Mouse (Mus musculus): ENCODE measurements around the gene Defb48. TPM values are rescaled to one million over a fixed set of nuclear protein-coding genes. Genes with fewer than 3 reads are reported as not detected.

Defb48 gene
- polyA plus RNA-seq, 1 experiment from 2014 or later = not detected

DNA sequence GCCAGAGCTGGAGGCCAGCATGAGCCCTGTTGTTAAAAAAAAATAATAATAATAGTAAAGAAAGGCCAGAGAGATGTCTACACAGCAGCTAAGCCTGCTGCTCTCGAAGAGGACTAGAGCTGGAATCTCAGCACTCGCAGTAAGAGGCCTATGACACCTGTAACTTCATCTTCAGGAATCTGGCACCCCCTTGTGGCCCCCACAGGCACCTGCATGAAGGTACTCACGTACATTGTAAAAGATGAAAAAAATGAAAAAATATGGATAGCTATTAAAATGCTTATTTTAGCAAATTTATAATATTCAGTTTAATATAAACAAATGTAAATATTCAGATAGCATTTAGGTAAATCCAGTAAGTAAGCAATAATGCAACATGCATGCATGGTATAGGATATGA lies 44.9 kb downstream of the Defb48 start:
- Histone ChIP-seq H3K27me3 (replicated peaks; ENCODE audit: control insufficient read depth, insufficient read depth, low read length) (no peaks in the 10 kb centered on the region), H3K4me2 (ENCODE audit: low read length) (no peak overlapping the region), H3K4me1 (ENCODE audit: control insufficient read depth, insufficient read depth, low read depth, low read length) (no peaks in the 10 kb centered on the region; the same call in 1 of the 2 replicates), H3K27ac (ENCODE audit: low read depth, low read length) (no peak overlapping the region), H3K36me3 (ENCODE audit: control insufficient read depth, insufficient read depth, low read length) (peaks cover 7% of the 10 kb centered on the region), H3K9ac (ENCODE audit: low read depth, low read length) (no peak overlapping the region), H3K9me3 (ENCODE audit: control insufficient read depth, low read length) (peaks cover 2% of the 10 kb centered on the region; the same call in 1 of the 2 replicates), H3K4me3 (ENCODE audit: low read length) (no peak overlapping the region)
- 97% methylated on average over 3 of the region's 3 CpGs for WGBS
- ATAC-seq = no peak

DNA sequence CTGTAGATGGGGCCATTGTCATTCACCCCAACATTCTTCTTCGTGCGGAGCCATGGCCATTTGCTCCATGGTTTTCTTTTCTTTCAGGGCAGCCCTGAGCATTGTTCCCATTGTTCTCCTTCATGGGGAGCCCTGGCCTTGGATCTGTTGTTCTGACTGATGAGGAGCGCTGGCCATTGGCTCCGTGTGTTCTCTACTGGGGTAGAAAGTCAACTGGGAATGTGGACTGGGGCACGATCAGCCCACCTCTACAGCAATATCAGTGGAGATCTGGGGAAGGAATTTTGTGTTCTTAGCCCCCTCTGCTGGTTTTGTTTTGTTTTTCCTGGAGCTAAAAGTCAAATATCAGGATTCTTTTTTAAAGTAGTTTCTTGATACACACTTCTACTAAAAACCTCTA lies 46.6 kb downstream of the Defb48 start:
- Histone ChIP-seq H3K9ac (ENCODE audit: low read depth, low read length) (no peak overlapping the region), H3K27me3 (replicated peaks; ENCODE audit: control insufficient read depth, insufficient read depth, low read length) (no peaks in the 10 kb centered on the region), H3K27ac (ENCODE audit: low read depth, low read length) (no peak overlapping the region), H3K9me3 (ENCODE audit: control insufficient read depth, low read length) (peaks cover 2% of the 10 kb centered on the region; the same call in 1 of the 2 replicates), H3K36me3 (ENCODE audit: control insufficient read depth, insufficient read depth, low read length) (peaks cover 5% of the 10 kb centered on the region; the same call in 1 of the 2 replicates), H3K4me1 (ENCODE audit: control insufficient read depth, insufficient read depth, low read depth, low read length) (no peaks in the 10 kb centered on the region; the same call in 1 of the 2 replicates), H3K4me2 (ENCODE audit: low read length) (no peak overlapping the region), H3K4me3 (ENCODE audit: low read length) (no peak overlapping the region)
- no peak for ATAC-seq
- 25% methylated on average over 5 of the region's 5 CpGs for WGBS

GRCm38 (mm10) chr14:62936631-62937380 lies 47.5 kb downstream of the Defb48 start:
- H3K27ac ChIP-seq (ENCODE audit: low read depth, low read length) = no peak overlapping the region
- H3K9ac ChIP-seq (ENCODE audit: low read depth, low read length) = no peak overlapping the region
- H3K27me3 ChIP-seq (replicated peaks; ENCODE audit: control insufficient read depth, insufficient read depth, low read length) = no peaks in the 10 kb centered on the region
- peaks cover 2% of the 10 kb centered on the region; the same call in 1 of the 2 replicates for H3K9me3 ChIP-seq (ENCODE audit: control insufficient read depth, low read length)
- no peak for ATAC-seq
- H3K4me2 ChIP-seq (ENCODE audit: low read length) = no peak overlapping the region
- H3K4me3 ChIP-seq (ENCODE audit: low read length) = no peak overlapping the region
- no peaks in the 10 kb centered on the region; the same call in 1 of the 2 replicates for H3K4me1 ChIP-seq (ENCODE audit: control insufficient read depth, insufficient read depth, low read depth, low read length)
- 91% methylated on average over 6 of the region's 6 CpGs for WGBS
- peaks cover 5% of the 10 kb centered on the region; the same call in 1 of the 2 replicates for H3K36me3 ChIP-seq (ENCODE audit: control insufficient read depth, insufficient read depth, low read length)

DNA sequence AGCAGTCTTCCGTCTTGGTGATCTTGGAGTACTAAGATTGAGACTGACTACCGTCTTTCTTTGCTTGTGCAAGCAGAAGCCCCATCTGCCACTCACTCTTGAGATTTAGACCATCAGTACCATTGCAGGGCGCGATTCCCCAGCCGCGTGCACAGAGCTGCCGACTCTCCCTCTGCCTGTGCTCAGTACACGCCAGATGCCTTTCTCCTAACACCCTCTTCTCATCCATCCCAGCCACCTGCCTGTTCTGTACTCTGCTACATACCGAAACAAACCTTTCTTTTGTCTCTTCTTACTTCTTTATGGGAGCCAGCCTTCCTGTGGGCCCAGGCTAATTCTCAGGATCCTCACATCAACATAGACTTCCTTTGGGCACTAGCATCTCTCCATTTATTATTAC lies 48.9 kb downstream of the Defb48 start:
- H3K9me3 ChIP-seq (ENCODE audit: control insufficient read depth, low read length) = peaks cover 2% of the 10 kb centered on the region; the same call in 1 of the 2 replicates
- H3K4me2 ChIP-seq (ENCODE audit: low read length) = no peak overlapping the region
- H3K4me1 ChIP-seq (ENCODE audit: control insufficient read depth, insufficient read depth, low read depth, low read length) = no peaks in the 10 kb centered on the region; the same call in 1 of the 2 replicates
- 71% methylated on average over 9 of the region's 9 CpGs for WGBS
- H3K4me3 ChIP-seq (ENCODE audit: low read length) = no peak overlapping the region
- H3K27me3 ChIP-seq (replicated peaks; ENCODE audit: control insufficient read depth, insufficient read depth, low read length) = no peaks in the 10 kb centered on the region
- H3K9ac ChIP-seq (ENCODE audit: low read depth, low read length) = no peak overlapping the region
- ATAC-seq = no peak
- H3K36me3 ChIP-seq (ENCODE audit: control insufficient read depth, insufficient read depth, low read length) = peaks cover 5% of the 10 kb centered on the region; the same call in 1 of the 2 replicates
- H3K27ac ChIP-seq (ENCODE audit: low read depth, low read length) = no peak overlapping the region

- no peak overlapping the region for H3K9ac ChIP-seq (ENCODE audit: low read depth, low read length)
- H3K36me3 ChIP-seq (ENCODE audit: control insufficient read depth, insufficient read depth, low read length) = no peaks in the 10 kb centered on the region
- H3K4me2 ChIP-seq (ENCODE audit: low read length) = no peak overlapping the region
- H3K4me3 ChIP-seq (ENCODE audit: low read length) = no peak overlapping the region
- H3K4me1 ChIP-seq (ENCODE audit: control insufficient read depth, insufficient read depth, low read depth, low read length) = no peaks in the 10 kb centered on the region; the same call in 1 of the 2 replicates
- ATAC-seq = peak; percentile 40; the same call in 1 of the 2 replicates
- WGBS = 70% methylated on average over 5 of the region's 5 CpGs
- H3K9me3 ChIP-seq (ENCODE audit: control insufficient read depth, low read length) = no peaks in the 10 kb centered on the region
- H3K27ac ChIP-seq (ENCODE audit: low read depth, low read length) = no peak overlapping the region; the same call in 1 of the 2 replicates
- H3K27me3 ChIP-seq (replicated peaks; ENCODE audit: control insufficient read depth, insufficient read depth, low read length) = no peaks in the 10 kb centered on the region
Measured at GRCm38 (mm10) chr14:62928101-62928541, 56.2 kb downstream of the Defb48 start.

Other genes with a start within 250 kb of the Defb48 start
- gene Ints6, start 223.3 kb downstream of the Defb48 start, polyA plus RNA-seq (2015; fragmentation: Nextera tagmentation; extraction: Ambion mirVana) = 12.6 and 12.8 TPM in 2 replicates
- 6.2 and 8.2 TPM in 2 replicates for gene Wdfy2, start 146.8 kb downstream of the Defb48 start, polyA plus RNA-seq (2015; fragmentation: Nextera tagmentation; extraction: Ambion mirVana)
- gene Defb47, start 13.6 kb upstream of the Defb48 start, polyA plus RNA-seq (2015; fragmentation: Nextera tagmentation; extraction: Ambion mirVana) = not detected in 2 replicates
- not detected in 2 replicates for gene Defb43, start 27.3 kb upstream of the Defb48 start, polyA plus RNA-seq (2015; fragmentation: Nextera tagmentation; extraction: Ambion mirVana)
- 0.65 TPM in 1 of 2 replicates, not detected in the other for gene Defb42, start 62.5 kb upstream of the Defb48 start, polyA plus RNA-seq (2015; fragmentation: Nextera tagmentation; extraction: Ambion mirVana)
- not detected in 2 replicates for gene Defb30, start 65.5 kb upstream of the Defb48 start, polyA plus RNA-seq (2015; fragmentation: Nextera tagmentation; extraction: Ambion mirVana)

Data from hindbrain, embryonic 16.5 days (tissue).